Mouse (Mus musculus) midbrain, postnatal 0 days (tissue): ENCODE results near the gene Mtif3. TPM values are rescaled to one million over a fixed set of nuclear protein-coding genes. Genes with fewer than 3 reads are reported as not detected.

Experiments used
- ATAC-seq: fragments of 200-750 bp; cut with Nextera tagmentation; 2 replicates; pipeline ENCODE4 v1.8.0; 2017; ENCODE audit warnings: moderate number of reproducible peaks, mild to moderate bottlenecking, moderate TSS enrichment, moderate library complexity; ENCODE audit not compliant: low FRiP score
- DNase-seq: peaks from one replicate; pipeline ENCODE4 v3.0.0-alpha.2; 2015; ENCODE audit warnings: low spot score
- H3K27ac ChIP-seq: fragments of 300-500 bp; sonication (generic); 2 replicates; pipeline ENCODE4 v1.5.1; 2014; ENCODE audit warnings: low read depth, mild to moderate bottlenecking, low read length, mixed read lengths
- H3K27me3 ChIP-seq: fragments of 300-500 bp; sonication (generic); 2 replicates; pipeline ENCODE4 v1.6.1; 2014; ENCODE audit warnings: low read length, control low read depth, mixed read lengths; ENCODE audit not compliant: insufficient read depth
- H3K36me3 ChIP-seq: fragments of 300-500 bp; sonication (generic); 2 replicates; pipeline ENCODE4 v1.6.1; 2014; ENCODE audit warnings: low read length, control low read depth, mixed read lengths; ENCODE audit not compliant: insufficient read depth
- H3K4me1 ChIP-seq: fragments of 300-500 bp; sonication (generic); 2 replicates; pipeline ENCODE4 v1.6.1; 2014; ENCODE audit warnings: mild to moderate bottlenecking, control low read depth, antibody characterized with exemption, low read length, mixed read lengths; ENCODE audit not compliant: insufficient read depth
- H3K4me2 ChIP-seq: fragments of 300-500 bp; sonication (generic); 2 replicates; pipeline ENCODE4 v1.6.1; 2014; ENCODE audit warnings: low read depth, mild to moderate bottlenecking, low read length, mixed read lengths; ENCODE audit not compliant: poor library complexity, severe bottlenecking
- H3K4me3 ChIP-seq: fragments of 300-500 bp; sonication (generic); 2 replicates; pipeline ENCODE4 v1.5.1; 2014; ENCODE audit warnings: low read depth, mild to moderate bottlenecking, low read length, moderate library complexity
- H3K9ac ChIP-seq: fragments of 300-500 bp; sonication (generic); replicated peaks from 2 replicates; pipeline ENCODE4 v1.6.1; 2014; ENCODE audit warnings: mild to moderate bottlenecking, low read length, moderate library complexity, mixed read lengths; ENCODE audit not compliant: poor library complexity, severe bottlenecking
- H3K9me3 ChIP-seq: fragments of 300-500 bp; sonication (generic); 2 replicates; pipeline ENCODE4 v1.6.1; 2016; ENCODE audit warnings: low read length, control low read depth
- CTCF ChIP-seq: IDR thresholded peaks from 2 replicates; pipeline ENCODE4 v1.5.1; 2016; ENCODE audit warnings: antibody characterized with exemption, mild to moderate bottlenecking
- WGBS: fragments of 180-500 bp; shearing (Covaris S2); extraction: QIAGEN DNeasy Blood & Tissue Kit; methylation state at CpG from one replicate; pipeline ENCODE4 v1.1.7; 2014; 5-methylcytosine and 5-hydroxymethylcytosine counted together
- polyA plus RNA-seq: library from polyadenylated mRNA; unstranded; fragments of >200 nt; fragmentation: Nextera tagmentation; extraction: Ambion mirVana; gene quantifications from 2 replicates; pipeline ENCODE4 v1.2.1, GENCODE M21; 2015
- total RNA-seq: library from RNA; depleted of rRNA; stranded (reverse); fragments of >200 nt; gene quantifications from 2 replicates; pipeline ENCODE4 v1.2.3, GENCODE M21; 2014

Mtif3 gene
- total and polyA plus RNA-seq, 2 experiments from 2014 or later, result 17.1 to 25.8 TPM

GRCm38 (mm10) chr5:146968695-146969393, 5.2 kb upstream of the Mtif3 start:
- H3K4me1 ChIP-seq, result no peaks in the 10 kb centered on the region
- TF ChIP-seq CTCF, result no peak
- no peak overlapping the region for H3K4me3 ChIP-seq
- ATAC-seq (no peak), DNase-seq (no peak)
- H3K27ac ChIP-seq, result no peak overlapping the region
- H3K9me3 ChIP-seq, result no peaks in the 10 kb centered on the region
- H3K36me3 ChIP-seq, result no peaks in the 10 kb centered on the region
- no peaks in the 10 kb centered on the region for H3K27me3 ChIP-seq
- H3K9ac ChIP-seq, result no peak overlapping the region
- 52% methylated on average over 13 of the region's 13 CpGs for WGBS
- H3K4me2 ChIP-seq, result no peak overlapping the region

- WGBS, result 56% methylated on average over 8 of the region's 8 CpGs
- no peak for TF ChIP-seq CTCF
- 0 out of 2 replicates have a peak overlapping the region, but pooled peaks have one; percentile 37 for H3K9ac ChIP-seq
- peaks cover 1% of the 10 kb centered on the region; the same call in 1 of the 2 replicates for H3K36me3 ChIP-seq
- ATAC-seq, result peak; percentile 14; the same call in 1 of the 2 replicates
- 0 out of 2 replicates have a peak overlapping the region, but pooled peaks have one; percentile 47 for H3K27ac ChIP-seq
- no peak for DNase-seq
- H3K27me3 ChIP-seq, result no peaks in the 10 kb centered on the region
- peak overlapping the region; percentile 80 for H3K4me3 ChIP-seq
- H3K9me3 ChIP-seq, result no peaks in the 10 kb centered on the region
- H3K4me1 ChIP-seq, result peaks cover 4% of the 10 kb centered on the region; the same call in 1 of the 2 replicates
- peak overlapping the region; percentile 60 for H3K4me2 ChIP-seq
Observed at GRCm38 (mm10) chr5:146963937-146964278, 308 bp upstream of the Mtif3 start.

GRCm38 (mm10) chr5:146956678-146957077, 6.9 kb downstream of the Mtif3 start:
- DNase-seq (no peak), ATAC-seq (no peak)
- no peaks in the 10 kb centered on the region for H3K4me1 ChIP-seq
- H3K27me3 ChIP-seq, result no peaks in the 10 kb centered on the region
- H3K36me3 ChIP-seq, result peaks cover 62% of the 10 kb centered on the region
- H3K4me2 ChIP-seq, result no peak overlapping the region
- no peak overlapping the region for H3K27ac ChIP-seq
- H3K9me3 ChIP-seq, result no peaks in the 10 kb centered on the region
- no peak for TF ChIP-seq CTCF
- no peak overlapping the region for H3K9ac ChIP-seq
- WGBS, result 92% methylated on average over 18 of the region's 18 CpGs
- H3K4me3 ChIP-seq, result no peak overlapping the region

GRCm38 (mm10) chr5:146955651-146956050, 7.9 kb downstream of the Mtif3 start:
- Histone ChIP-seq H3K36me3 (peaks cover 64% of the 10 kb centered on the region), H3K4me2 (no peak overlapping the region), H3K27me3 (no peaks in the 10 kb centered on the region), H3K9me3 (no peaks in the 10 kb centered on the region), H3K4me3 (no peak overlapping the region), H3K4me1 (no peaks in the 10 kb centered on the region), H3K9ac (no peak overlapping the region), H3K27ac (no peak overlapping the region)
- no peak for TF ChIP-seq CTCF
- DNase-seq (no peak), ATAC-seq (no peak)
- WGBS, result 87% methylated on average over 5 of the region's 5 CpGs

GRCm38 (mm10) chr5:146954576-146954975, 9.0 kb downstream of the Mtif3 start:
- DNase-seq (no peak), ATAC-seq (no peak)
- Histone ChIP-seq H3K4me1 (0 out of 2 replicates have a peak, but pooled peaks cover 4% of the 10 kb centered on the region), H3K27ac (no peak overlapping the region), H3K4me2 (no peak overlapping the region), H3K9me3 (no peaks in the 10 kb centered on the region), H3K9ac (no peak overlapping the region), H3K27me3 (no peaks in the 10 kb centered on the region), H3K36me3 (peaks cover 64% of the 10 kb centered on the region), H3K4me3 (no peak overlapping the region)
- no peak for TF ChIP-seq CTCF
- 90% methylated on average over 7 of the region's 7 CpGs for WGBS

- peak; percentile 93 for DNase-seq
- H3K9ac ChIP-seq, result peak within 1 kb of the TSS; percentile 85
Observed at GRCm38 (mm10) chr5:146948508-146949088, 15.0 kb downstream of the Mtif3 start, which contains the start of gene Gtf3a. Gtf3a (plus strand) TSS chr5:146948657.

More at GRCm38 (mm10) chr5:146948508-146949088, 15.0 kb downstream of the Mtif3 start, which contains the start of gene Gtf3a:
- Histone ChIP-seq H3K36me3 (peaks cover 20% of the 10 kb centered on the region), H3K27ac (peak within 1 kb of the TSS; percentile 71), H3K9me3 (no peaks in the 10 kb centered on the region), H3K4me3 (peak within 1 kb of the TSS; percentile 80), H3K27me3 (no peaks in the 10 kb centered on the region), H3K4me2 (peak within 1 kb of the TSS; percentile 95), H3K4me1 (0 out of 2 replicates have a peak, but pooled peaks cover 5% of the 10 kb centered on the region)
- no peak for TF ChIP-seq CTCF
- ATAC-seq, result peak; percentile 95
- WGBS, result under 1% methylated on average over 59 of the region's 62 CpGs
